Mouse (Mus musculus) midbrain, postnatal 0 days (tissue): Measurements from ENCODE around the gene Ubqln1. TPM values are rescaled to one million over a fixed set of nuclear protein-coding genes. Genes with fewer than 3 reads are reported as not detected.

Experiments
- ATAC-seq: fragments of 200-750 bp; cut with Nextera tagmentation; 2 replicates; pipeline ENCODE4 v1.8.0; 2017; ENCODE audit warnings: moderate number of reproducible peaks, mild to moderate bottlenecking, moderate TSS enrichment, moderate library complexity; ENCODE audit not compliant: low FRiP score
- DNase-seq: peaks from one replicate; pipeline ENCODE4 v3.0.0-alpha.2; 2015; ENCODE audit warnings: low spot score
- H3K27ac ChIP-seq: fragments of 300-500 bp; sonication (generic); 2 replicates; pipeline ENCODE4 v1.5.1; 2014; ENCODE audit warnings: low read depth, mild to moderate bottlenecking, low read length, mixed read lengths
- H3K27me3 ChIP-seq: fragments of 300-500 bp; sonication (generic); 2 replicates; pipeline ENCODE4 v1.6.1; 2014; ENCODE audit warnings: low read length, control low read depth, mixed read lengths; ENCODE audit not compliant: insufficient read depth
- H3K36me3 ChIP-seq: fragments of 300-500 bp; sonication (generic); 2 replicates; pipeline ENCODE4 v1.6.1; 2014; ENCODE audit warnings: low read length, control low read depth, mixed read lengths; ENCODE audit not compliant: insufficient read depth
- H3K4me1 ChIP-seq: fragments of 300-500 bp; sonication (generic); 2 replicates; pipeline ENCODE4 v1.6.1; 2014; ENCODE audit warnings: mild to moderate bottlenecking, control low read depth, antibody characterized with exemption, low read length, mixed read lengths; ENCODE audit not compliant: insufficient read depth
- H3K4me2 ChIP-seq: fragments of 300-500 bp; sonication (generic); 2 replicates; pipeline ENCODE4 v1.6.1; 2014; ENCODE audit warnings: low read depth, mild to moderate bottlenecking, low read length, mixed read lengths; ENCODE audit not compliant: poor library complexity, severe bottlenecking
- H3K4me3 ChIP-seq: fragments of 300-500 bp; sonication (generic); 2 replicates; pipeline ENCODE4 v1.5.1; 2014; ENCODE audit warnings: low read depth, mild to moderate bottlenecking, low read length, moderate library complexity
- H3K9ac ChIP-seq: fragments of 300-500 bp; sonication (generic); replicated peaks from 2 replicates; pipeline ENCODE4 v1.6.1; 2014; ENCODE audit warnings: mild to moderate bottlenecking, low read length, moderate library complexity, mixed read lengths; ENCODE audit not compliant: poor library complexity, severe bottlenecking
- H3K9me3 ChIP-seq: fragments of 300-500 bp; sonication (generic); 2 replicates; pipeline ENCODE4 v1.6.1; 2016; ENCODE audit warnings: low read length, control low read depth
- CTCF ChIP-seq: IDR thresholded peaks from 2 replicates; pipeline ENCODE4 v1.5.1; 2016; ENCODE audit warnings: antibody characterized with exemption, mild to moderate bottlenecking
- whole genome bisulfite sequencing: fragments of 180-500 bp; shearing (Covaris S2); extraction: QIAGEN DNeasy Blood & Tissue Kit; methylation state at CpG from one replicate; pipeline ENCODE4 v1.1.7; 2014; 5-methylcytosine and 5-hydroxymethylcytosine counted together
- polyA plus RNA-seq: library from polyadenylated mRNA; unstranded; fragments of >200 nt; fragmentation: Nextera tagmentation; extraction: Ambion mirVana; gene quantifications from 2 replicates; pipeline ENCODE4 v1.2.1, GENCODE M21; 2015
- total RNA-seq: library from RNA; depleted of rRNA; stranded (reverse); fragments of >200 nt; gene quantifications from 2 replicates; pipeline ENCODE4 v1.2.3, GENCODE M21; 2014

Gene Ubqln1
- total and polyA plus RNA-seq, 2 experiments from 2014 or later: 109 to 222 TPM

- no peak for DNase-seq
- H3K4me3 ChIP-seq: no peak overlapping the region
- no peaks in the 10 kb centered on the region for H3K27me3 ChIP-seq
- no peak overlapping the region for H3K4me2 ChIP-seq
- no peaks in the 10 kb centered on the region for H3K4me1 ChIP-seq
- no peaks in the 10 kb centered on the region for H3K9me3 ChIP-seq
- no peak overlapping the region for H3K9ac ChIP-seq
- ATAC-seq: no peak
- H3K27ac ChIP-seq: no peak overlapping the region
- TF ChIP-seq CTCF: no peak
- H3K36me3 ChIP-seq: no peaks in the 10 kb centered on the region
- 92% methylated on average over 4 of the region's 4 CpGs for WGBS
Measured at GRCm38 (mm10) chr13:58206084-58206483, 9.4 kb downstream of the Ubqln1 start.

- no peaks in the 10 kb centered on the region for H3K9me3 ChIP-seq
- H3K27me3 ChIP-seq: no peaks in the 10 kb centered on the region
- H3K36me3 ChIP-seq: no peaks in the 10 kb centered on the region
- DNase-seq: no peak
- no peak overlapping the region for H3K9ac ChIP-seq
- no peak for TF ChIP-seq CTCF
- no peaks in the 10 kb centered on the region for H3K4me1 ChIP-seq
- H3K4me2 ChIP-seq: no peak overlapping the region
- no peak overlapping the region for H3K4me3 ChIP-seq
- ATAC-seq: no peak
- 66% methylated on average over 4 of the region's 4 CpGs for WGBS
- H3K27ac ChIP-seq: no peak overlapping the region
Measured at GRCm38 (mm10) chr13:58204986-58205385, 10.5 kb downstream of the Ubqln1 start.

DNA sequence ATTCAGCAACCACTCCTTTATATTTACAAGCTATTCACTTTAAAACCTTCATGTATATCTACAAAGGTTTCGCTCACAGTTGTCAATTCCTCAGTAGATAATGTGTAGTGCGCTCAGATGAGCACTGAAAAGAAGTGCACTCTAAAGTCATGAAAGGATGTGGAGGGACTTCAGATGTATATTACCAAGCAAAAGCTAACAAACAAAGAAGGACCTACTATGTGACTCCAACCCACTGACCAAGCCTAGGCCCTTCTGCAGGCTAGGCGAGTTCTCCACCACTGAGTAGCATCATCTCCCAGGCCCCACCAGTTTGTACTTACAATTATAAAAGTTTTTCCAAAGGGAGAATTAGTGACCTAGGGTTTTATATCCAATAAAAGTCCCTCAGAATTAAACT lies 11.3 kb downstream of the Ubqln1 start:
- no peak for TF ChIP-seq CTCF
- no peak overlapping the region for H3K4me2 ChIP-seq
- H3K36me3 ChIP-seq: no peaks in the 10 kb centered on the region
- no peaks in the 10 kb centered on the region for H3K4me1 ChIP-seq
- ATAC-seq (no peak), DNase-seq (no peak)
- no peak overlapping the region for H3K27ac ChIP-seq
- H3K27me3 ChIP-seq: no peaks in the 10 kb centered on the region
- H3K9ac ChIP-seq: no peak overlapping the region
- H3K9me3 ChIP-seq: no peaks in the 10 kb centered on the region
- WGBS: 93% methylated on average over 3 of the region's 3 CpGs
- H3K4me3 ChIP-seq: no peak overlapping the region

DNA sequence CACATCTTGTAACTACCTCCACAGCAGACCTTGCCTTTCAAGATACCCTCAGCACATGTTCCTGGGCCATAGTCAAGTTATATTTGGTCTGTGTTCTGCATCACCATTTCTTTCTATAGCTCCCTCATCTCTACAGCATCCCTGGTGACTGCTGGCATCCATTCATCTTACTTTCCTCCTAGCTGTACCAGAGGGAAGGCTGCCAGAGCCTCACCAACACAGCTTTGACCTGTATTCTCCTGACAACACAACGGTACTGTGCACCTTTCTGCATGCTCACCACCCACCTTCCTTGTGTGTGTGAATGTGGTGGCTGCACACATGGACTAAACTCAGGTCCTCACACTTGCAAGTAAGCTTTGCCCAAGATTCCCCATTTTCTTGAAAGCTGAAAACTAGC lies 12.6 kb downstream of the Ubqln1 start:
- no peaks in the 10 kb centered on the region for H3K27me3 ChIP-seq
- ATAC-seq (no peak), DNase-seq (no peak)
- no peaks in the 10 kb centered on the region for H3K4me1 ChIP-seq
- no peak overlapping the region for H3K27ac ChIP-seq
- H3K9ac ChIP-seq: no peak overlapping the region
- H3K36me3 ChIP-seq: no peaks in the 10 kb centered on the region
- no peak overlapping the region for H3K4me3 ChIP-seq
- no peak for TF ChIP-seq CTCF
- H3K4me2 ChIP-seq: no peak overlapping the region
- WGBS: 89% methylated on average over 1 of the region's 1 CpGs
- no peaks in the 10 kb centered on the region for H3K9me3 ChIP-seq

GRCm38 (mm10) chr13:58201908-58202307 lies 13.5 kb downstream of the Ubqln1 start:
- no peaks in the 10 kb centered on the region for H3K4me1 ChIP-seq
- no peak overlapping the region for H3K4me3 ChIP-seq
- TF ChIP-seq CTCF: no peak
- no peak overlapping the region for H3K4me2 ChIP-seq
- H3K9ac ChIP-seq: no peak overlapping the region
- 95% methylated on average over 3 of the region's 3 CpGs for WGBS
- H3K9me3 ChIP-seq: no peaks in the 10 kb centered on the region
- H3K27ac ChIP-seq: no peak overlapping the region
- DNase-seq (no peak), ATAC-seq (no peak)
- no peaks in the 10 kb centered on the region for H3K27me3 ChIP-seq
- peaks cover 4% of the 10 kb centered on the region; the same call in 1 of the 2 replicates for H3K36me3 ChIP-seq

- no peak for TF ChIP-seq CTCF
- peaks cover 4% of the 10 kb centered on the region; the same call in 1 of the 2 replicates for H3K36me3 ChIP-seq
- H3K9me3 ChIP-seq: no peaks in the 10 kb centered on the region
- no peaks in the 10 kb centered on the region for H3K27me3 ChIP-seq
- no peak overlapping the region for H3K4me2 ChIP-seq
- no peak for ATAC-seq
- no peaks in the 10 kb centered on the region for H3K4me1 ChIP-seq
- 88% methylated on average over 6 of the region's 6 CpGs for WGBS
- no peak overlapping the region for H3K9ac ChIP-seq
- no peak for DNase-seq
- no peak overlapping the region for H3K4me3 ChIP-seq
- no peak overlapping the region for H3K27ac ChIP-seq
Measured at GRCm38 (mm10) chr13:58201343-58201742, 14.1 kb downstream of the Ubqln1 start.
